Mouse (Mus musculus) thymus, postnatal 10 days (tissue): ENCODE measurements around the gene Rtn4ip1.
"Not testable (repeated sequence)": the region's sequence is repeated elsewhere in the genome, so short reads cannot be mapped to it uniquely, and the experiment has no call there.

Source experiments
- DNase-seq, 2 experiments: peaks; one replicate each; pipeline ENCODE4 v3.0.0; 2021; ENCODE audit warnings: low spot score in 2 of 2

Gene Rtn4ip1

DNA sequence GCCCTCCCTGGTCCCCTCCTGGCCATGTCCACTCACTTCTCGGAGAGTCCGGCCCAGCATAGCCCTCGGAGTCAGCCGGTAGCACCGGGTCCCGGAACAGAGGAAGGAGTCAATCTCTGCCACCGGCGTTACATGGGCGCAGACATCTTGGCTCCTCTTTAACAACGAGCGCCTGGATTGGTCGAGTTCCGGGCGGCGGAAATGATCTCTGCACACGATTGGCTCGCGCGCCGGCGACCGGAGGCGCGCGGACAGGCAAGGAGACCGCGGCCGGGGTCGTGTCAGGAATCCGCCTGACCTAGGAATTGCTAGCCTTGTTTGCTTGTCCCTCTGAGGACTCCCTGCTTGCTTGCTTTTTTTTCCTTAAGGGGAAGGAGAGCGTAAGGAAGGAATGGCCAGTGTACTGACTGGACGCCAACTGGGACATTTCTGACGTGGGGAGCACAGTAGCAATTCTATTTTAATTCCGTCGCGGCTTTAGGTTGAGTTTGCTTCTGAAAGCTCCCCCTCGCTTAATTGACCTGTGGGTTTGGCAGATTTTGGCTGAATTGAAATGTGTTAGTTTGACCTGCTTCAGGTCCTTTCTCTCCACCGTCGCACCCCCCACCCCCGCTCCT, at the start of gene Rtn4ip1, which contains the start of gene Qrsl1:
TSS of gene Rtn4ip1 (plus strand) at position 230 of the 617 bp plus-strand sequence.
TSS of gene Qrsl1 (minus strand) at position 168 of the 617 bp plus-strand sequence.
- DNase-seq: peak; percentile 86 to 90

DNA sequence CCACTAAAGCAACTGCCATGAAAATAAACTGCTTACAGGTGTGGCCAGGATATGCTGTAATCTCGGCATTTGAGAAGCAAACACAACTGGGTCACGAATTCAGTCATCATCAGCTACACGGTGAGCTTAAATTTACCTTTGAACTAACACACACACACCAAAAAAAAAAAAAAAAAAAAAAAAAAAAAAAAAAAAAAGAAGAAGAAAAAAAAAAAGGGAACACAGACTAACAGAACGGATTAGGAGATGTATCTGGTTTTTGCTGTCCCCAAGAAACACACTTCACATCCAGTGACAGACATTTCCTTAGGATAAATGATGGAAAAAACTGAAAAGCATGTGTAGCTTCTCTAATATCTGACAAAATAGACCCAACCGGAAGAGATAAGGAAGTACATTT, 49.7 kb upstream of the Rtn4ip1 start:
- no peak for DNase-seq

DNA sequence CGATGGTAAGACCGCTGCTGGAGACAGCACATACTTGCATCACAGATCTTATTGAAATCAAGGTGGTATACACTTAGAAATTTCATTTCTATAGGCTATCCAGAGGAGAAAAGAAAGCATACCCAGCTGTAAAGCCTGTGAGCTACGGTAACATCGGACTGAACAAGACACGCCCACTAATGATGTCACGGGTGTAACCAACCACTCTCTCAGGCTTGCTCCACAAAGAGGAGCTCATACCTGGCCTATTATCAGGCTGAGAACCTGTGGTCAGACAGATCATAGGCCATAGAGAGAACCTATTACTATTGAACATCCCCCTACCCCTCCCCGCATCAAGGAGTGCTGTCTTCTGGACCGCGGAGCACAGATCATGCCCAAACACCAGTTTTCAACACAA, 45.7 kb upstream of the Rtn4ip1 start:
- DNase-seq: no peak

DNA sequence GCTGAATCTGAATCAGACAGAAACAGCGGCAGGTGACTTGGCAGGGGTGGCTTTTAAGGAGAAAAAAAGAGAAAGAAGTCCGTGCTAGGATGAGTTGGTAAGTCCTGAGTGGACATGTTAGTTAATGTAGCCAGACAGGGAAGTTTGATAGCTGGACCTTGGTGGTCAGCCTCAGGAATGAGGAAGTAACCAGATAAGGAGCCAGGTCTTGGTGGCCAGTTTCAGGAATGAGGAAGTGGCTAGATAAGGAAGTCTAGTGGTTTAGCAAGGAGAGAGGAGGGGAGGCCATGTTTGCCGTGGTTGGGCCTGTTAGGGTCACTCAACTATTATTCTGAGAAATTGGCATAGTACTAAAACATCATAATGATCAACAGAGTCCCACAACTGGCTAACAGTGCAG, 45.3 kb upstream of the Rtn4ip1 start:
- no peak for DNase-seq

DNA sequence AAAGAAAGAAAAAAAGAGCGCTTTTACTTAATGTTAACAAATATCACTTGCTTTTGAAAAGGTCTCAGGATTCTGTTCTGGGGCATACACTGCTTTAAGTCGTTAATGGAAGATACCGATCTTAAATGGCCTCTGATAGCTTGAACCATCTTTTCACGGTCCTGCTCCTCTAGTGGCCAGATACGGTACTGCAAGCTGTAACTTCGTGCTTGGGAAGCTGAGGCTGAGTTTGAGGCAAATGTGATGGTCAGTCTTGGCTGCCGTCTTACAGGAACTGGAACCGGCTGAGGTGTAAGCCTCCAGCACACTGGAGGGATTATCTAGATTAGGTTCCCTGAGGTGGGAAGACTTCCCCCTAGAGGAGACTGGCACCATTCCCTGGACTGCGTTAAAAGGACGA, 30.9 kb upstream of the Rtn4ip1 start:
- DNase-seq: peak; percentile 11 to 44

DNA sequence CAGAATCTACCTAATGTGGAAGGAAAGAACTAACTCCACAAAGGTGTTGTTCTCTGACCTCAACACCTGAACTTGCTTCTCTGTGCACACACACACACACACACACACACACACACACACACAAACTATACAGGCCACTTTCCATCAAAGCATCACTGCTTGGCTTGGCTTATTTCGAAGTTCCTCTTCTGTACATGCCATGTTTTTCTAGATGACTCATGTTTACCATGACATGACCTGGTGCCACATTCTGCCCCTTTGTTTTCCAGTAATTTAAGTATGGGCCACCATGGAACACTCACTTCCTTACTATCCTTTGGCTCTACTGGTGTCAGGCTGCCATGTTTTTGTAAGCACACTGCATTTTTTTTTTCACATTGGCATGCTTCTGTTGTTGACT, 30.1 kb upstream of the Rtn4ip1 start:
- no peak for DNase-seq

DNA sequence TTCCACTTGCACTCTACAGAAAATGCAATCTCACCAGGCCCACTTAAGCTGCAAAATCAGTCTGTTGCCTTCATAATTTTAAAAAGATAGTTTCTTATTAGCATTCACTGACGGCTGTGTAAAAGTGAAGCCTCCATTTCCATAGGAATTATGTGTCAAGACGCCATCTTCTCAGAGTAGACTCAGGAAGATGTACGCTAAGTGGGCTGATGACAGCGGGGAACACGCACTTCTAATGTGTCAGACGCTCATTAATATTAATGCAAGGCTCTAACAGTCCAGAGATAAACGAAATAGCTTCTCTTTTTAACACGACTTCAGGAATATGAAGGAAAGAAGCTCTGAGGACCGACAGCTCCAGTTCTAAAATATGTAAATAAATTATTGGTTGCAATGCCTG, 13.9 kb upstream of the Rtn4ip1 start:
- DNase-seq: no peak

DNA sequence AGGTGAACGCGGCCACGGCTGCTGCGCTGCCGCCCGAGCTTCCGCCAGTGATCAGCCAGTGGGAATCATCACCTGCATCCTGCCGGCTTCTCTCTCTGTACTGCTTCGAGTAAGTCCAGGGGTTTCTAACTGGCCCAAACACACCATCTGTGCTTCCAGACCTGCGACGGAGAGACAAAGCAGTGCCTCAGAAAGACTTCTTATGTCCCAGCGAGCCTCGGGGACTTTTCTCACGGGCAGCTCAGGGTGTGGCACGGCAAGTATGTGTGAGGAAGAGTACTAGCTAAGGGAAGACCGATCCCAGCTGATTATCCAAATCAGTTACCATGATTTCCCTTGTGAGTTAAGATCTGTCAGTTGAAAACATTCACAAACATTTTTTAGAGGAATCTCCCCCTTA, 12.6 kb upstream of the Rtn4ip1 start:
- no peak for DNase-seq

DNA sequence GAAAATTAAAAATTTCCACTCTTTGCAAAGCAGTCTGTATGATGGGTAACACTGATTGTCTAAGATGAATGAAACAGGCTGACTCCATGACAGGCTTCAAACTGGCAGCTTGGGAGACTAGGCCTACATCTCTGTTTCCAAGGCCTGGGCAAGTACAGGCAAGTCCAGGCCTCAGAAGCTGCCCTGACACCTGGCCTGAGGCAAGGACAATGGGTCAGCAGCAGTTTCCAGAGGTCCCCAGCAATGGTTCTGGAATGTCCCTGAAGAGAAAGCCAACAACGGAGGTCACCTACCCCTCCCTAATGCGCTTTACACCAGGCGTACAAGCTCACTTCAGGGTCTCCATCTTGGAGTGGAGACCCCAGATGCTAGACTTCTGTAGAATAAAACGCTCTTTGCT, 8.6 kb upstream of the Rtn4ip1 start:
- no peak for DNase-seq

DNA sequence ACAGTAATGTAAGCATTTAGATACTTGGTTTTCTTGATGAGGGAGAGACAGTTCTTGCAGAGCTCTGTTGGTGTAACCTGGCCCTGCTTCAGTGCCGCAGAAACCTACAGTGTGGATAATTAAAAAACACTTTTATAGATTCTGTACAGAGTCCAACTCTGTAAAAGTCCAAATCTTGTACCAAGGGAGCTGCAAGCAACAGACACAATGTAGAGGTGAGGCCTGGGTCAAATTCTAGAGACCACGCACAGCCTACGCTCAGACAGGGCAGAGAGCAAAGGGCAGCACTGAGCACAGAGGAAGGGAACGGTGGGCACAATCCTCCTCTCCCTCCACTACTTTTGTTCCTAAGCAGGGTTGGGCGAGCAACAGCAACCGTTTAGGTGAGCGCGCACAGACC, 5.5 kb upstream of the Rtn4ip1 start:
- no peak for DNase-seq

DNA sequence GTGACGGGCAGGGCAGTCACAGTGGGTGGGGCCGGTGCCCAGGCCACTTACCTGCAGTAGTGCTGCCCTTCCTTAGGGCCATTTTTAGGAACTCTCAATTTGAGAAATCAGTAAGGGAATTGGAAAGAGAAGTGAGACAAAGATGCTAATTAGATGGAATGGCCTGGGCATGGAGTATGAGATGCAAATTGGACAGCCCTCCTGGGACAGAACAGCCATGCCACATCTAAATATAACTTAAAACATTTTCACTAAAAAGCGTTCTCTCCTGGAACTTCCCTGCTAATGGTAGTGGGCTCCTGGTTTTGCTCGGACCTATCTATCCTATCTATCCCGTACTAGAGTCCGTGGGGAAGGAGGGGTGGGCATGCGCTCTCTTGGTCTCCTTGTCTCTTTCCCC, 3.3 kb upstream of the Rtn4ip1 start:
- DNase-seq: no peak

DNA sequence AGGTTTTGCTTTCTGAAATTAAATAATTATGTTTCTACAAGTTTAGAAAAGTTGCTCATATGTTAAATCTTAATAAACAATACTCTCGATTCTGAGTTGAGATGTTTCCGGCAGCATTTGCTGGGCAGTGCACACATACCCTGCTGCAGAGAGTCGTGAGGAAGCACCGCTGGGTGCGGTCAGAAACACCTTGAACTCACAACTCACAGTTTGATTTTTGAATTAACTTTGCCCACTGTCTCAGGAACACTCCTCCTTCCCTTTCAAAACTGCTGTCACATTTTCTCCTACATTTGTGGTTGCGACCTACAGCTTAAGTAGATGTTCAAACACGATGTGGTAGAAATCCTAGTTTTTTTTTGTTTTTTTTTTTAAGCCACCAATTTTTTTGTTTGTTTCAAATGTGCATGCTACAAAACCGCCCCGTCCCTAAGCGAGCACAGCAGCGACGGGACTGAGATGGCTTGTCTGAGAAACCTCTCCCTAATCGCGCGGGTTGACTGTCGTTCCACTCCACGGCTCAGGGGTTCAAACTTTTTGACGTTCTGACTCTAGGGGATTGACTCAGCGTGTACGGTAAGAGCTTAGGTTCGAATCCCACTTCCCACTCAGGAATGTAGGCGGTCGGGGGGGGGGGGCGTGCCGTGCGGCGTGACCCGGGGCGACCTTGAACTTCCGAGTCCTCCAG, 580 bp upstream of the Rtn4ip1 start:
- DNase-seq: peak in 1 of 2 experiments; percentile 37

DNA sequence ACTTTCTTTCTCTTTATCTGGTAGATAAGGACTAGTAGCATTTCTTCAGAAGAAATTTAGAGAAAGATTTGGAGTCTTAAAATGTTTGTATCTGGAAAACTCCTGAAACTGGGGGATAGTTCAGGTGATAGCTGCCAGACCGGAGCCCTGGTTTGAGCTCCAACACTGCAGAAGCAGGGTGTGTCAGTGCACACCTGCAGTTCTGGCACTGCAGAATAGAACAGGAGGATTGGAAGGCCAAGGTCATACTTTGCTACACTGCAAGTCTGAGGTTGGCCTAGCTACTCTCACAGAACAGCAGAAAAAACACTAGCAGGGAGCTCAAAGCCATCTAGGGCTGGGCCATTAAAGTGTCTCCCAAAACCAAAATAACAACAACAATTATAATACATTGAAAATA, 3.0 kb downstream of the Rtn4ip1 start:
- DNase-seq: no peak

DNA sequence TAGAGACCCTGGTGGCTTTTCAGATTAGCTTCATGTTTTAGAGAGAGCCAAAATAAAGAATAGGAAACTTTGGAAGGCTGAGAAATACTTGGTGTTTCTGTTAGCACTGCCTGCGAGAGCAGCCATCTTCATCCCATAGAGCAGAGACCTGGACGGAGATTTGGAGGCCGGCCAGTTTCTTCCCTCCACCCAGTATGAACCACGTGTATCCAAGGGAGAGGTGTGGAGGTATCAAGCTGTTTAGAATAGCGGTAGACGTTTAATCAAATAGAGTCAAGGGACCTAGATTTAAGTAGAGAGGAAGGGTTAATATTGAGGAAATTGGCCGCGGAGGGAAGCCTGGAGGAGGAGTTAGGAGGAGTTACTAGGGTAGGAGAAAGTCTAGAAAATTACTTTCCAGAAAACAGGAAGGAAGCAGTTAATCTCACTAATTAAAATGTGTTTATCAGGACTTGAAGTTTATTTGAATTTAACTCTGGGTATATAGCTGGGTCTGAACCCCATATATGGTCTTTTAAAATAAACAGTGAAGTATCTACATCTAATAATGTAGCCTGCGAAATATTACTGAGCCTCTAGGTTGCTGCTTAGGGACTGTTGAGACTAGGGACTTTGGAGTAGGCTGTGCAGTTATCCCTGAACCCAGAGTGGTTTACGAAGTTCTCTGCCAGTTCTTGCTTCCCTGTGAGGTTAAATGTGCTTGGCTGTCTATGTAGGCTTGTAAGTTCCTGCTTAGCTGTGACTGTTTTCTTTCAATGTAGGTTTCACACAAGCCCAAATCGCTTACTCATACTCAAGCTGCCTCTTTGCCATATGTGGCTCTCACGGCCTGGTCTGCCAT, 8.6 kb downstream of the Rtn4ip1 start:
- no peak for DNase-seq

DNA sequence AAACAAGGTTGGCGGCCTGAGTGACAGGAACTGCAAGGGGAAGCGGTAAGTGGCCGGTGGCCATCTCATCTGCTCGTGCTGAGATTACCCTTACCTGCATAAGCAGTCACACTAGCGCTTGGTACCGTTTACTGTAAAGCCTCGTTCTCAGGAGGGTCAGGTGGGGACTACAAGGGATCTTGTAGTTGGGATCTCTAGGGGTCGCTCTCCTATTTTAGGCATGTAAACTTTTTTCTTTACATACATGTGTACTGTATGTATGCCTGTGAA, 9.2 kb downstream of the Rtn4ip1 start:
- no peak for DNase-seq

DNA sequence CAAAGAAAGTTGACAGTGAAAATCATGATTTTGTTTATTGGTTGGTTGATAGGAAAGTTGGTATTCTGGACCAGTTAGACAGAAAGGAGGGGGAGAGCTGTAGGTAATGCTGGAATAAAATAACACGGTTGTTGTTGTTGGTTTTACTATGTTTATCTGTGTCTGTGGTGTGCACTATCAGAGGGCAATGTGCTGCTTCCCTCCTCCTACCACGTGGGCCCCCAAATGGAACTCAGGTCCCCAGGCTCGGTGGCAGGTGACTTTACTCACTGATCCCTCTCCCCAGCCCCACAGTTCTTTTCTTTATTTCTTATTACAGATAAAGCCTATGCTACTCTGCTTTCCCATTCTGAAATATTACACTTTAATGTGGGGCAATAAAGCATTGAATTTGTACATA, 10.6 kb downstream of the Rtn4ip1 start:
- no peak for DNase-seq

DNA sequence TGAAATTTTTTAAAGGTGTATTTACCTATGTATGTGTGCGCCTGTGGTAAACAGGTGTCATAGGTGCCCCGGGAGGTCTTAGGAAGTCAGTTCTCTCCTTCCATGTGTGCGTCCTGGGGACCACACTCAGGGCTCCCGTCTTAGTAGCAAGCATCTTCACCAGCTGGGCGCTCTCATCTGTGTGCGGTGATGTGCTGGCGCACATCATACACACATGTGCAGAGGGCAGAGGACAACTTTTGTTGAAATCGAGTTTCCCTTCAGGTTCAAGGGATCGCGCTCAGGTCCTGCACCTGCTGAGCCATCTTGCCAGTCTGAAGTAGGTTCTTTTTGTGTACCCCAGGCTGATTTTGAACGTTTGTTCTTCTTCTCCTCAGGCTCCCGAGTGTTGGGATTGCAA, 14.6 kb downstream of the Rtn4ip1 start:
- no peak for DNase-seq

DNA sequence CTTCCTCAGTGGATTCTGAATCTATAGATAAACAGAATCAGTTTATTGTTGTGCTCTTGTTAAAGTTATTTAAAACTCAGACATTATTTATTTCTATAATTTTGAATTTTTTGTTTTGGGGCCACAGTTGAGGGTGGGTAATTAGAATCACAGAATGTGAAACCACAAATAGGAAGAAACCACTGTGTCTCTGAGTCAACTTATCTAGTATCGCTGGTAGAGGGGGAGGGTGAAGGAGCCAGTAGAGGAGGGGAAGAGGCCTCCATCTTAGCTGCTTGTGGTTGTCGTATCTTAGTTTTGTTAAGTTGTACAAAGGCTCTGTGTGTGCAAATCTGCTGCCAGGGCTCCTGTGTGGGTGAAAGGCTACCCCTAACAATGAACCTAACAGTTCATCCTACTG, 15.1 kb downstream of the Rtn4ip1 start:
- no peak for DNase-seq

DNA sequence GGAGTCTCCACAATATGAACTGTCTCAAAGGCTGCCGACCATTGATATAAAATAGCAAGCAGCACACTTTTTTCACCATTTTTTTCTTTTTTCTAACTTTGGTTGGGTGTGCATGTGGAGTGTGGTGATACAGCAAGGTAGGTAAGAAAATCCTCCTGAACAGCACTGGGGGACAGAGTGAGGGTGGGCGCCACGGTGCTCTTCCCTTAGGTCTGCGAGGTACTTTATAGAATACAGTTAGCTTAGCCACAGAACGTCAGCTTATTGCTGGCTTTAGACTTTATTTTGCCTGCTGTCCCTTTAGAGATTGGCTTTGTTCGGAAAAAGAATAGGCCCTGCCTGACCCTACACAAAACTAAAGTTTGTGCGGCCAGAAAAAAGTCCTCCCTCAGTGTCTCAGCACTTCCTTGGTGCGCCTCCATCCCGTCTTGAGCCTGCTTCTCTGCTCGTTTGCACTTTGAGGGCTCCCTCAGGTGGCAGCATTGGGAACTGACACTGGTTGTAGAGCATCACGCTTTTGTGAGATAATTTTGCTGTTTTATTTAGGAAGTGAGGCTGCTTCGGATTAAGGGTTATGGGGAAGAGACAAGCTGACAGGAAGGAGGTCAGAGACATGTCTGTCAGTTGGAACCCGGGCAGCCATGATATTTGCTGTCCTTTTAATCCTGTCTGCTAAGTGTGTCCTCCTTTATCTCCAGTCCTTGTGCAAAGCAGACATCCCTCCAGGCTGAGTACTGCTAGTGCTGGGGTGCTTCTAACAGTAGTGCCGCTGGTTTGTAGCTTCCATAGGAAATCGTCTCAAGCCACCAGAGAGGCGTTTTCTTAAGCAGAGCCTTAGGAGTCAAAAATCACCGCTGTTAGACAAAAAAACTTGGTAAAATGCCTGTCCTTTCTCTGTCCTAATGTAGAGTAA, 17.3 kb downstream of the Rtn4ip1 start:
- peak; percentile 71 to 88 for DNase-seq

DNA sequence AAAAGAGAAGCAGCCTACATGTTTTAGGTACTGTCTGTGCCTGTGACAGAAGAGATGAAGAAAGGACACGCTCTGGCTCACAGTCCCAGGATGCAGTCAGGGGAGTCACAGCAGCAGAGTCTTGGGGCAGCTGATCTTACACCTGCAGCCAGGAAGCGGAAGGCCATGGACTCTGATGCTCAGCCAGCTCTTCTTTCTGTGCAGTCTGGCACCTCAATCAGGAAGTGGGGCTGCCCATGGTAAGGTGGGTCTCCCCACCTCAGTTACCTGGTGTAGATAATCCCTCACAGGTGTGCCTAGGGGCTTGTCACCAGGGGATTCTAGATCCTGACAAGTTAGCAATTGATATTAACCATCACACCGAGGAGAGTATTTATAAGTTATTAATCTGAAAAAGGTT, 21.5 kb downstream of the Rtn4ip1 start:
- DNase-seq: no peak

DNA sequence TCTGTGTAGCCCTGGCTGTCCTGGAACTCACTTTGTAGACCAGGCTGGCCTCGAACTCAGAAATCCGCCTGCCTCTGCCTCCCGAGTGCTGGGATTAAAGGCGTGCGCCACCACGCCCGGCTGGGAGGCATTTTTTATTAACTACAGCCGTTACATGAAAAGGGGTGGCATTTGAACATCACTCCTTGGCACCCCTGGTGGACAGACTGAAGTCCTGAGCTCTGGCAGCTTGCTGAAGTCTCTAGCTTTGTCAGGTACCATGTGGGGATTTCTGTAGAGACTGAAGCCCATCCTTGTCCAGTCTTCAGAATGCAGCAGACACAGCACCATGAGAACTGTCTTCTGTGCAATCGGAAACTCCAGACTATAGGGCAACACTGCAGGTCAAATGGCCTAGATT, 24.2 kb downstream of the Rtn4ip1 start:
- DNase-seq: not testable (repeated sequence)

DNA sequence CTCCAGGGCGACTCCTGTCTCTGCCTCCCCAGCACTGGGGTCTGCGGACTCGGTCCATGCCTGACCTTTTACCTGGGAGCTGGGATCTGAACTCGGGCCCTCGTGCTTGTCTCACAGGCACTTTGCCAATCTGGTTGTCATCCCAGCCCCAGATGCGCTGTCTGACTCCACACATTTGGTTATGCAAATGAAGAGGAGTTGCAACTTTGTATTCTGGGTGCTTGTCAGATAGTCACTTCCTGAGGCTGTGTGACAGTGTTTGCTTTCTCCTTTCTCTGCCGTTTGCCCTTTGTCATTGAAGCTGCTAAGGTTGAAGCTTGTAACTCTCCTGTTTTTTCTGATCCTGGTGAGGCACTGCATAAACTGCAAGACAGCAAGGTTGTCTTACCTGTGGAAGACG, 26.1 kb downstream of the Rtn4ip1 start:
- DNase-seq: no peak
